Mouse (Mus musculus): Measurements from ENCODE around the gene Ube2v1. TPM values are rescaled to one million over a fixed set of nuclear protein-coding genes. Genes with fewer than 3 reads are reported as not detected.
"Not testable (repeated sequence)": the region's sequence is repeated elsewhere in the genome, so short reads cannot be mapped to it uniquely, and the experiment has no call there.

The Ube2v1 gene
- total and polyA plus RNA-seq, 2 experiments from 2014 or later = 161 to 369 TPM

- ATAC-seq (no peak), DNase-seq (no peak)
- no peaks in the 10 kb centered on the region for H3K27me3 ChIP-seq (ENCODE audit: insufficient read depth, low read length)
- no peaks in the 10 kb centered on the region for H3K4me1 ChIP-seq (ENCODE audit: insufficient read depth)
- 88% methylated on average over 13 of the region's 13 CpGs for WGBS
- no peak for TF ChIP-seq CTCF (IDR thresholded peaks at IDR 0.05; ENCODE audit: low read depth)
- H3K9ac ChIP-seq = no peak overlapping the region
- H3K4me2 ChIP-seq (ENCODE audit: low read depth) = no peak overlapping the region
- H3K4me3 ChIP-seq (ENCODE audit: low read depth, low read length) = no peak overlapping the region
- peaks cover 3% of the 10 kb centered on the region for H3K36me3 ChIP-seq (ENCODE audit: insufficient read depth)
- H3K9me3 ChIP-seq (ENCODE audit: low read length) = no peaks in the 10 kb centered on the region
- no peak overlapping the region for H3K27ac ChIP-seq (ENCODE audit: low read depth, low read length)
These were observed 9.5 kb downstream of the Ube2v1 start for GRCm38 (mm10) chr2:167622352-167622751.

- H3K9ac ChIP-seq = no peak overlapping the region
- no peak overlapping the region for H3K4me2 ChIP-seq (ENCODE audit: low read depth)
- ATAC-seq (no peak), DNase-seq (no peak)
- no peaks in the 10 kb centered on the region for H3K27me3 ChIP-seq (ENCODE audit: insufficient read depth, low read length)
- no peaks in the 10 kb centered on the region for H3K4me1 ChIP-seq (ENCODE audit: insufficient read depth)
- WGBS = 84% methylated on average over 9 of the region's 9 CpGs
- H3K27ac ChIP-seq (ENCODE audit: low read depth, low read length) = no peak overlapping the region
- H3K36me3 ChIP-seq (ENCODE audit: insufficient read depth) = peaks cover 11% of the 10 kb centered on the region
- TF ChIP-seq CTCF (IDR thresholded peaks at IDR 0.05; ENCODE audit: low read depth) = no peak
- no peak overlapping the region for H3K4me3 ChIP-seq (ENCODE audit: low read depth, low read length)
- no peaks in the 10 kb centered on the region for H3K9me3 ChIP-seq (ENCODE audit: low read length)
These were observed 10.4 kb downstream of the Ube2v1 start for GRCm38 (mm10) chr2:167621255-167622087.

- Histone ChIP-seq H3K4me2 (ENCODE audit: low read depth) (no peak overlapping the region), H3K4me3 (ENCODE audit: low read depth, low read length) (no peak overlapping the region), H3K9me3 (ENCODE audit: low read length) (no peaks in the 10 kb centered on the region), H3K36me3 (ENCODE audit: insufficient read depth) (peaks cover 28% of the 10 kb centered on the region), H3K27ac (ENCODE audit: low read depth, low read length) (no peak overlapping the region), H3K9ac (no peak overlapping the region), H3K4me1 (ENCODE audit: insufficient read depth) (no peaks in the 10 kb centered on the region), H3K27me3 (ENCODE audit: insufficient read depth, low read length) (no peaks in the 10 kb centered on the region)
- no peak for TF ChIP-seq CTCF (IDR thresholded peaks at IDR 0.05; ENCODE audit: low read depth)
- 57% methylated on average over 4 of the region's 4 CpGs for WGBS
- ATAC-seq = no peak
- DNase-seq = no peak
These were observed 14.4 kb downstream of the Ube2v1 start for GRCm38 (mm10) chr2:167617472-167617871.

- 95% methylated on average over 3 of the region's 3 CpGs for WGBS
These were observed 14.9 kb downstream of the Ube2v1 start for GRCm38 (mm10) chr2:167617034-167617433.

GRCm38 (mm10) chr2:167613335-167613734, 18.6 kb downstream of the Ube2v1 start:
- H3K36me3 ChIP-seq (ENCODE audit: insufficient read depth) = peaks cover 40% of the 10 kb centered on the region
- not testable (repeated sequence) for H3K9ac ChIP-seq; ATAC-seq; H3K9me3 ChIP-seq (ENCODE audit: low read length); H3K27me3 ChIP-seq (ENCODE audit: insufficient read depth, low read length); H3K4me1 ChIP-seq (ENCODE audit: insufficient read depth); H3K4me2 ChIP-seq (ENCODE audit: low read depth); DNase-seq; H3K4me3 ChIP-seq (ENCODE audit: low read depth, low read length); H3K27ac ChIP-seq (ENCODE audit: low read depth, low read length)
- 95% methylated on average over 7 of the region's 7 CpGs for WGBS
- peak; percentile 27; the same call in 1 of the 2 replicates for TF ChIP-seq CTCF (IDR thresholded peaks at IDR 0.05; ENCODE audit: low read depth)

More at GRCm38 (mm10) chr2:167617034-167617433, 14.9 kb downstream of the Ube2v1 start:
- Histone ChIP-seq H3K27me3 (ENCODE audit: insufficient read depth, low read length) (no peaks in the 10 kb centered on the region), H3K9ac (no peak overlapping the region), H3K4me2 (ENCODE audit: low read depth) (no peak overlapping the region), H3K27ac (ENCODE audit: low read depth, low read length) (no peak overlapping the region), H3K9me3 (ENCODE audit: low read length) (no peaks in the 10 kb centered on the region), H3K36me3 (ENCODE audit: insufficient read depth) (peaks cover 28% of the 10 kb centered on the region), H3K4me1 (ENCODE audit: insufficient read depth) (no peaks in the 10 kb centered on the region), H3K4me3 (ENCODE audit: low read depth, low read length) (no peak overlapping the region)
- ATAC-seq = no peak
- DNase-seq = no peak
- TF ChIP-seq CTCF (IDR thresholded peaks at IDR 0.05; ENCODE audit: low read depth) = no peak

GRCm38 (mm10) chr2:167612122-167612521, 19.8 kb downstream of the Ube2v1 start:
- no peaks in the 10 kb centered on the region for H3K4me1 ChIP-seq (ENCODE audit: insufficient read depth)
- H3K4me3 ChIP-seq (ENCODE audit: low read depth, low read length) = no peak overlapping the region
- H3K27ac ChIP-seq (ENCODE audit: low read depth, low read length) = no peak overlapping the region
- 93% methylated on average over 14 of the region's 14 CpGs for WGBS
- DNase-seq (no peak), ATAC-seq (no peak)
- peaks cover 39% of the 10 kb centered on the region for H3K36me3 ChIP-seq (ENCODE audit: insufficient read depth)
- H3K9me3 ChIP-seq (ENCODE audit: low read length) = no peaks in the 10 kb centered on the region
- no peak for TF ChIP-seq CTCF (IDR thresholded peaks at IDR 0.05; ENCODE audit: low read depth)
- no peaks in the 10 kb centered on the region for H3K27me3 ChIP-seq (ENCODE audit: insufficient read depth, low read length)
- H3K9ac ChIP-seq = no peak overlapping the region
- H3K4me2 ChIP-seq (ENCODE audit: low read depth) = no peak overlapping the region

- Histone ChIP-seq H3K9me3 (ENCODE audit: low read length) (no peaks in the 10 kb centered on the region), H3K4me3 (ENCODE audit: low read depth, low read length) (no peak overlapping the region), H3K27me3 (ENCODE audit: insufficient read depth, low read length) (no peaks in the 10 kb centered on the region), H3K4me2 (ENCODE audit: low read depth) (no peak overlapping the region), H3K27ac (ENCODE audit: low read depth, low read length) (no peak overlapping the region), H3K4me1 (ENCODE audit: insufficient read depth) (no peaks in the 10 kb centered on the region), H3K9ac (no peak overlapping the region), H3K36me3 (ENCODE audit: insufficient read depth) (peaks cover 32% of the 10 kb centered on the region)
- 95% methylated on average over 10 of the region's 10 CpGs for WGBS
- DNase-seq (no peak), ATAC-seq (no peak)
- TF ChIP-seq CTCF (IDR thresholded peaks at IDR 0.05; ENCODE audit: low read depth) = peak; percentile 37; the same call in 1 of the 2 replicates
These were observed 20.6 kb downstream of the Ube2v1 start for GRCm38 (mm10) chr2:167611287-167611686.
